Mouse (Mus musculus): ENCODE results near the gene Snap29. TPM values are rescaled to one million over a fixed set of nuclear protein-coding genes. Genes with fewer than 3 reads are reported as not detected.

Gene Snap29
- 13.0 and 14.0 TPM in 2 replicates for polyA plus RNA-seq (2016; fragmentation: Nextera tagmentation; extraction: Ambion mirVana)

- ATAC-seq (ENCODE audit: insufficient number of reproducible peaks, insufficient read depth, low FRiP score, low TSS enrichment, low read depth), result peak; percentile 97
- Histone ChIP-seq H3K9me3 (no peaks in the 10 kb centered on the region), H3K36me3 (peaks cover 12% of the 10 kb centered on the region), H3K27me3 (no peaks in the 10 kb centered on the region), H3K4me1 (replicated peaks) (peaks cover 20% of the 10 kb centered on the region), H3K4me3 (replicated peaks) (peak within 1 kb of the TSS; percentile 76), H3K4me2 (peak within 1 kb of the TSS; percentile 73), H3K9ac (replicated peaks) (peak within 1 kb of the TSS; percentile 73), H3K27ac (peak within 1 kb of the TSS; percentile 73)
- whole genome bisulfite sequencing, result under 1% methylated on average over 68 of the region's 69 CpGs
Measured at GRCm38 (mm10) chr16:17405736-17406443, at the start of gene Snap29, which contains the start of gene Pi4ka. Gene Snap29 (plus strand): TSS chr16:17405986. Gene Pi4ka (minus strand): TSS chr16:17406314.

- H3K27ac ChIP-seq, result no peak overlapping the region
- no peaks in the 10 kb centered on the region for H3K27me3 ChIP-seq
- no peak overlapping the region for H3K9ac ChIP-seq (replicated peaks)
- no peaks in the 10 kb centered on the region for H3K9me3 ChIP-seq
- no peak for ATAC-seq (ENCODE audit: insufficient number of reproducible peaks, insufficient read depth, low FRiP score, low TSS enrichment, low read depth)
- no peak overlapping the region for H3K4me3 ChIP-seq (replicated peaks)
- WGBS, result 91% methylated on average over 6 of the region's 6 CpGs
- peaks cover 70% of the 10 kb centered on the region for H3K36me3 ChIP-seq
- H3K4me1 ChIP-seq (replicated peaks), result no peaks in the 10 kb centered on the region
- no peak overlapping the region for H3K4me2 ChIP-seq
Measured at GRCm38 (mm10) chr16:17356031-17356430, 49.8 kb upstream of the Snap29 start.

GRCm38 (mm10) chr16:17358787-17359186, 47.0 kb upstream of the Snap29 start:
- H3K4me1 ChIP-seq (replicated peaks), result no peaks in the 10 kb centered on the region
- no peak overlapping the region for H3K27ac ChIP-seq
- H3K4me2 ChIP-seq, result no peak overlapping the region
- no peaks in the 10 kb centered on the region for H3K27me3 ChIP-seq
- no peak overlapping the region for H3K4me3 ChIP-seq (replicated peaks)
- no peak overlapping the region for H3K9ac ChIP-seq (replicated peaks)
- ATAC-seq (ENCODE audit: insufficient number of reproducible peaks, insufficient read depth, low FRiP score, low TSS enrichment, low read depth), result no peak
- 92% methylated on average over 4 of the region's 4 CpGs for WGBS
- H3K36me3 ChIP-seq, result peaks cover 71% of the 10 kb centered on the region
- no peaks in the 10 kb centered on the region for H3K9me3 ChIP-seq

- no peak overlapping the region for H3K27ac ChIP-seq
- H3K9me3 ChIP-seq, result no peaks in the 10 kb centered on the region
- H3K4me1 ChIP-seq (replicated peaks), result no peaks in the 10 kb centered on the region
- H3K4me2 ChIP-seq, result no peak overlapping the region
- H3K36me3 ChIP-seq, result peaks cover 37% of the 10 kb centered on the region
- no peak for ATAC-seq (ENCODE audit: insufficient number of reproducible peaks, insufficient read depth, low FRiP score, low TSS enrichment, low read depth)
- no peak overlapping the region for H3K9ac ChIP-seq (replicated peaks)
- H3K4me3 ChIP-seq (replicated peaks), result no peak overlapping the region
- no peaks in the 10 kb centered on the region for H3K27me3 ChIP-seq
- WGBS, result 93% methylated on average over 4 of the region's 4 CpGs
Measured at GRCm38 (mm10) chr16:17382306-17382705, 23.5 kb upstream of the Snap29 start.

- Histone ChIP-seq H3K36me3 (peaks cover 32% of the 10 kb centered on the region), H3K4me3 (replicated peaks) (no peak overlapping the region), H3K9me3 (no peaks in the 10 kb centered on the region), H3K27me3 (no peaks in the 10 kb centered on the region), H3K27ac (no peak overlapping the region), H3K4me1 (replicated peaks) (no peaks in the 10 kb centered on the region), H3K9ac (replicated peaks) (no peak overlapping the region), H3K4me2 (no peak overlapping the region)
- no peak for ATAC-seq (ENCODE audit: insufficient number of reproducible peaks, insufficient read depth, low FRiP score, low TSS enrichment, low read depth)
- 90% methylated on average over 2 of the region's 2 CpGs for WGBS
Measured at GRCm38 (mm10) chr16:17383594-17384326, 22.0 kb upstream of the Snap29 start.

- ATAC-seq (ENCODE audit: insufficient number of reproducible peaks, insufficient read depth, low FRiP score, low TSS enrichment, low read depth), result no peak
- Histone ChIP-seq H3K9ac (replicated peaks) (no peak overlapping the region), H3K4me3 (replicated peaks) (no peak overlapping the region), H3K4me2 (no peak overlapping the region), H3K36me3 (peaks cover 12% of the 10 kb centered on the region; the same call in 1 of the 2 replicates), H3K27ac (no peak overlapping the region), H3K4me1 (replicated peaks) (no peaks in the 10 kb centered on the region), H3K27me3 (no peaks in the 10 kb centered on the region), H3K9me3 (0 out of 2 replicates have a peak, but pooled peaks cover 3% of the 10 kb centered on the region)
- WGBS, result 79% methylated on average over 4 of the region's 4 CpGs
Measured at GRCm38 (mm10) chr16:17392784-17393183, 13.0 kb upstream of the Snap29 start.

GRCm38 (mm10) chr16:17402855-17403254, 2.9 kb upstream of the Snap29 start:
- H3K9me3 ChIP-seq, result no peaks in the 10 kb centered on the region
- no peak overlapping the region for H3K27ac ChIP-seq
- H3K27me3 ChIP-seq, result no peaks in the 10 kb centered on the region
- H3K9ac ChIP-seq (replicated peaks), result no peak overlapping the region
- ATAC-seq (ENCODE audit: insufficient number of reproducible peaks, insufficient read depth, low FRiP score, low TSS enrichment, low read depth), result no peak
- no peak overlapping the region for H3K4me2 ChIP-seq
- H3K4me3 ChIP-seq (replicated peaks), result no peak overlapping the region
- H3K4me1 ChIP-seq (replicated peaks), result peaks cover 23% of the 10 kb centered on the region
- 82% methylated on average over 1 of the region's 1 CpGs for WGBS
- peaks cover 12% of the 10 kb centered on the region for H3K36me3 ChIP-seq

- Histone ChIP-seq H3K4me2 (peak overlapping the region; percentile 73), H3K4me1 (replicated peaks) (peaks cover 23% of the 10 kb centered on the region), H3K27me3 (no peaks in the 10 kb centered on the region), H3K27ac (peak overlapping the region; percentile 73), H3K9me3 (no peaks in the 10 kb centered on the region), H3K9ac (replicated peaks) (peak overlapping the region; percentile 73), H3K36me3 (peaks cover 12% of the 10 kb centered on the region), H3K4me3 (replicated peaks) (peak overlapping the region; percentile 76)
- 0% methylated on average over 22 of the region's 22 CpGs for WGBS
- ATAC-seq (ENCODE audit: insufficient number of reproducible peaks, insufficient read depth, low FRiP score, low TSS enrichment, low read depth), result peak; percentile 87
Measured at GRCm38 (mm10) chr16:17405271-17405696, 502 bp upstream of the Snap29 start.

GRCm38 (mm10) chr16:17406512-17407231, 886 bp downstream of the Snap29 start:
- Histone ChIP-seq H3K9ac (replicated peaks) (peak overlapping the region; percentile 72), H3K4me1 (replicated peaks) (peaks cover 17% of the 10 kb centered on the region), H3K9me3 (no peaks in the 10 kb centered on the region), H3K27me3 (no peaks in the 10 kb centered on the region), H3K4me2 (peak overlapping the region; percentile 73), H3K36me3 (peaks cover 12% of the 10 kb centered on the region), H3K27ac (no peak overlapping the region), H3K4me3 (replicated peaks) (peak overlapping the region; percentile 76)
- no peak for ATAC-seq (ENCODE audit: insufficient number of reproducible peaks, insufficient read depth, low FRiP score, low TSS enrichment, low read depth)
- 33% methylated on average over 9 of the region's 9 CpGs for WGBS

GRCm38 (mm10) chr16:17409046-17409445, 3.3 kb downstream of the Snap29 start:
- no peaks in the 10 kb centered on the region for H3K27me3 ChIP-seq
- H3K36me3 ChIP-seq, result no peaks in the 10 kb centered on the region
- ATAC-seq (ENCODE audit: insufficient number of reproducible peaks, insufficient read depth, low FRiP score, low TSS enrichment, low read depth), result no peak
- no peaks in the 10 kb centered on the region for H3K9me3 ChIP-seq
- H3K4me3 ChIP-seq (replicated peaks), result no peak overlapping the region
- H3K27ac ChIP-seq, result no peak overlapping the region
- H3K9ac ChIP-seq (replicated peaks), result no peak overlapping the region
- peaks cover 17% of the 10 kb centered on the region for H3K4me1 ChIP-seq (replicated peaks)
- no peak overlapping the region for H3K4me2 ChIP-seq
- 86% methylated on average over 2 of the region's 2 CpGs for WGBS

GRCm38 (mm10) chr16:17410209-17410608, 4.4 kb downstream of the Snap29 start:
- Histone ChIP-seq H3K4me1 (replicated peaks) (peaks cover 7% of the 10 kb centered on the region), H3K9ac (replicated peaks) (no peak overlapping the region), H3K36me3 (no peaks in the 10 kb centered on the region), H3K9me3 (no peaks in the 10 kb centered on the region), H3K27ac (no peak overlapping the region), H3K4me2 (no peak overlapping the region), H3K27me3 (no peaks in the 10 kb centered on the region), H3K4me3 (replicated peaks) (no peak overlapping the region)
- 63% methylated on average over 4 of the region's 4 CpGs for WGBS
- ATAC-seq (ENCODE audit: insufficient number of reproducible peaks, insufficient read depth, low FRiP score, low TSS enrichment, low read depth), result no peak

All from limb, embryonic 12.5 days (tissue).